Mouse (Mus musculus): ENCODE results near the gene Prl3c1. TPM values are rescaled to one million over a fixed set of nuclear protein-coding genes. Genes with fewer than 3 reads are reported as not detected.
"Not testable (repeated sequence)": the region's sequence is repeated elsewhere in the genome, so short reads cannot be mapped to it uniquely, and the experiment has no call there.

The Prl3c1 gene
- total RNA-seq (2012; rRNA removed), result not detected in 2 replicates

- Histone ChIP-seq H3K27ac (ENCODE audit: insufficient read depth, low read depth, low read length, poor library complexity, severe bottlenecking) (no peak within 1 kb of the TSS), H3K4me1 (ENCODE audit: control insufficient read depth in 2 of 2, insufficient read depth in 2 of 2, low read length in 2 of 2, poor library complexity in 1 of 2) (no peaks in the 10 kb centered on the region), H3K9me3 (ENCODE audit: control insufficient read depth, insufficient read depth, low read depth, low read length) (no peaks in the 10 kb centered on the region), H3K9ac (ENCODE audit: insufficient read depth, low read depth, low read length, poor library complexity, severe bottlenecking) (no peak within 1 kb of the TSS), H3K4me3 (ENCODE audit: insufficient read depth in 1 of 2, low read depth in 1 of 2, low read length in 2 of 2, poor library complexity in 1 of 2, severe bottlenecking in 1 of 2) (no peak within 1 kb of the TSS), H3K36me3 (ENCODE audit: control insufficient read depth, insufficient read depth, low read length, poor library complexity, severe bottlenecking) (no peaks in the 10 kb centered on the region)
- in situ Hi-C loops (cut with MboI; ENCODE audit: low sequenced_read_pairs in 2 of 2, unreplicated experiment in 2 of 2), result no loop called here
- no peak for DNase-seq (ENCODE audit: low read depth, low spot score)
- TF ChIP-seq CHD2 (IDR thresholded peaks at IDR 0.05; ENCODE audit: low read depth, low read length) (no peak), HCFC1 (IDR thresholded peaks at IDR 0.05; ENCODE audit: borderline replicate concordance, insufficient read depth, low read length) (no peak)
Measured at GRCm38 (mm10) chr13:27196359-27196758, at the start of gene Prl3c1. TSS of gene Prl3c1 (plus strand) at chr13:27196659.

GRCm38 (mm10) chr13:27148264-27148663 lies 48.2 kb upstream of the Prl3c1 start:
- in situ Hi-C loops (cut with MboI; ENCODE audit: low sequenced_read_pairs in 2 of 2, unreplicated experiment in 2 of 2), result no loop called here
- no peak for DNase-seq (ENCODE audit: low read depth, low spot score)
- TF ChIP-seq ZNF384 (IDR thresholded peaks at IDR 0.05; ENCODE audit: low read depth, low read length) (no peak), HCFC1 (IDR thresholded peaks at IDR 0.05; ENCODE audit: borderline replicate concordance, insufficient read depth, low read length) (no peak), CHD2 (IDR thresholded peaks at IDR 0.05; ENCODE audit: low read depth, low read length) (no peak), MAFK (IDR thresholded peaks at IDR 0.05; ENCODE audit: insufficient read depth, low read depth, low read length) (no peak), ZC3H11A (IDR thresholded peaks at IDR 0.05; ENCODE audit: borderline replicate concordance, low read depth, low read length) (no peak)

GRCm38 (mm10) chr13:27156490-27156889 lies 40.0 kb upstream of the Prl3c1 start, which contains the start of gene Prl3d3:
TSS of gene Prl3d3 (plus strand) at chr13:27156790.
- H3K27ac ChIP-seq (ENCODE audit: insufficient read depth, low read depth, low read length, poor library complexity, severe bottlenecking); DNase-seq (ENCODE audit: low read depth, low spot score); H3K4me3 ChIP-seq (ENCODE audit: insufficient read depth in 1 of 2, low read depth in 1 of 2, low read length in 2 of 2, poor library complexity in 1 of 2, severe bottlenecking in 1 of 2); H3K9ac ChIP-seq (ENCODE audit: insufficient read depth, low read depth, low read length, poor library complexity, severe bottlenecking); H3K4me1 ChIP-seq (ENCODE audit: control insufficient read depth in 2 of 2, insufficient read depth in 2 of 2, low read length in 2 of 2, poor library complexity in 1 of 2); in situ Hi-C loops (cut with MboI; ENCODE audit: low sequenced_read_pairs in 2 of 2, unreplicated experiment in 2 of 2); H3K36me3 ChIP-seq (ENCODE audit: control insufficient read depth, insufficient read depth, low read length, poor library complexity, severe bottlenecking); H3K9me3 ChIP-seq (ENCODE audit: control insufficient read depth, insufficient read depth, low read depth, low read length): not testable (repeated sequence)

More at GRCm38 (mm10) chr13:27148264-27148663, 48.2 kb upstream of the Prl3c1 start:
- Histone ChIP-seq H3K9ac (ENCODE audit: insufficient read depth, low read depth, low read length, poor library complexity, severe bottlenecking) (no peak overlapping the region), H3K36me3 (ENCODE audit: control insufficient read depth, insufficient read depth, low read length, poor library complexity, severe bottlenecking) (no peaks in the 10 kb centered on the region), H3K4me3 (ENCODE audit: insufficient read depth in 1 of 2, low read depth in 1 of 2, low read length in 2 of 2, poor library complexity in 1 of 2, severe bottlenecking in 1 of 2) (no peak overlapping the region), H3K4me1 (ENCODE audit: control insufficient read depth in 2 of 2, insufficient read depth in 2 of 2, low read length in 2 of 2, poor library complexity in 1 of 2) (no peaks in the 10 kb centered on the region), H3K9me3 (ENCODE audit: control insufficient read depth, insufficient read depth, low read depth, low read length) (no peaks in the 10 kb centered on the region), H3K27ac (ENCODE audit: insufficient read depth, low read depth, low read length, poor library complexity, severe bottlenecking) (no peak overlapping the region)

GRCm38 (mm10) chr13:27241547-27241946 lies 45.1 kb downstream of the Prl3c1 start, which contains the start of gene Prl3b1:
TSS of gene Prl3b1 (plus strand) at chr13:27241847.
- Histone ChIP-seq H3K4me1 (ENCODE audit: control insufficient read depth in 2 of 2, insufficient read depth in 2 of 2, low read length in 2 of 2, poor library complexity in 1 of 2) (no peaks in the 10 kb centered on the region), H3K9ac (ENCODE audit: insufficient read depth, low read depth, low read length, poor library complexity, severe bottlenecking) (no peak within 1 kb of the TSS), H3K27ac (ENCODE audit: insufficient read depth, low read depth, low read length, poor library complexity, severe bottlenecking) (no peak within 1 kb of the TSS), H3K36me3 (ENCODE audit: control insufficient read depth, insufficient read depth, low read length, poor library complexity, severe bottlenecking) (no peaks in the 10 kb centered on the region), H3K4me3 (ENCODE audit: insufficient read depth in 1 of 2, low read depth in 1 of 2, low read length in 2 of 2, poor library complexity in 1 of 2, severe bottlenecking in 1 of 2) (no peak within 1 kb of the TSS), H3K9me3 (ENCODE audit: control insufficient read depth, insufficient read depth, low read depth, low read length) (no peaks in the 10 kb centered on the region)
- in situ Hi-C loops (cut with MboI; ENCODE audit: low sequenced_read_pairs in 2 of 2, unreplicated experiment in 2 of 2), result no loop called here
- no peak for DNase-seq (ENCODE audit: low read depth, low spot score)
- TF ChIP-seq CHD2 (IDR thresholded peaks at IDR 0.05; ENCODE audit: low read depth, low read length) (no peak), ZC3H11A (IDR thresholded peaks at IDR 0.05; ENCODE audit: borderline replicate concordance, low read depth, low read length) (no peak), ZNF384 (IDR thresholded peaks at IDR 0.05; ENCODE audit: low read depth, low read length) (no peak), HCFC1 (IDR thresholded peaks at IDR 0.05; ENCODE audit: borderline replicate concordance, insufficient read depth, low read length) (no peak), MAFK (IDR thresholded peaks at IDR 0.05; ENCODE audit: insufficient read depth, low read depth, low read length) (no peak)

Other genes with a start within 250 kb of the Prl3c1 start
- not detected in 2 replicates for gene Prl, start 139.1 kb upstream of the Prl3c1 start, total RNA-seq (2012; rRNA removed)
- 1.1 TPM in 1 of 2 replicates, not detected in the other for gene Prl3d1, start 102.5 kb upstream of the Prl3c1 start, total RNA-seq (2012; rRNA removed)
- gene Prl3d2, start 75.0 kb upstream of the Prl3c1 start, total RNA-seq (2012; rRNA removed), result 0.27 TPM in 1 of 2 replicates, not detected in the other
- not detected in 2 replicates for gene Prl3d3, start 39.9 kb upstream of the Prl3c1 start, total RNA-seq (2012; rRNA removed)
- gene Prl3b1, start 45.2 kb downstream of the Prl3c1 start, total RNA-seq (2012; rRNA removed), result not detected in 2 replicates
- gene Prl3a1, start 62.8 kb downstream of the Prl3c1 start, total RNA-seq (2012; rRNA removed), result 0.13 TPM in 1 of 2 replicates, not detected in the other
- gene Prl6a1, start 116.0 kb downstream of the Prl3c1 start, total RNA-seq (2012; rRNA removed), result not detected in 2 replicates
- gene Prl8a2, start 149.0 kb downstream of the Prl3c1 start, total RNA-seq (2012; rRNA removed), result not detected in 2 replicates
- not detected in 2 replicates for gene Prl2b1, start 194.2 kb downstream of the Prl3c1 start, total RNA-seq (2012; rRNA removed)
- not detected in 2 replicates for gene Prl8a6, start 242.0 kb downstream of the Prl3c1 start, total RNA-seq (2012; rRNA removed)